Mouse (Mus musculus) liver, adult 2 months (tissue): Measurements from ENCODE around the gene Prlr.

Experiments
- CTCF ChIP-seq: fragments of 200-500 bp; IDR thresholded peaks from 2 replicates; pipeline ENCODE4 v1.5.1; 2011; ENCODE audit warnings: low read depth, low read length, control low read depth
- POLR2A ChIP-seq: fragments of 200-500 bp; IDR thresholded peaks from 2 replicates; pipeline ENCODE4 v1.6.1; 2011; ENCODE audit warnings: low read length, control low read depth; ENCODE audit not compliant: insufficient read depth; ENCODE audit errors: extremely low read depth

GRCm38 (mm10) chr15:10358039-10358948 lies 181.3 kb downstream of the Prlr start, which contains the start of gene Agxt2:
- TF ChIP-seq CTCF (no peak), POLR2A (no peak)
